Mouse (Mus musculus) small intestine, adult 2 months (tissue): ENCODE data around the gene Vcl. TPM values are rescaled to one million over a fixed set of nuclear protein-coding genes. Genes with fewer than 3 reads are reported as not detected.

Source experiments
- H3K27ac ChIP-seq: fragments of 200-500 bp; 2 replicates; pipeline ENCODE4 v1.5.1; 2012; ENCODE audit warnings: low read depth, low read length, control low read depth, inconsistent platforms; ENCODE audit not compliant: insufficient read depth
- H3K27me3 ChIP-seq: fragments of 200-500 bp; 2 replicates; pipeline ENCODE4 v1.6.1; 2012; ENCODE audit warnings: mild to moderate bottlenecking, moderate library complexity, low read length, inconsistent platforms; ENCODE audit not compliant: control insufficient read depth, insufficient read depth
- H3K36me3 ChIP-seq: fragments of 200-500 bp; 2 replicates; pipeline ENCODE4 v1.6.1; 2012; ENCODE audit warnings: mild to moderate bottlenecking, low read length, control low read depth, inconsistent platforms; ENCODE audit not compliant: control insufficient read depth, insufficient read depth
- H3K4me1 ChIP-seq: fragments of 200-500 bp; 2 replicates; pipeline ENCODE4 v1.6.1; 2012; ENCODE audit warnings: low read length, inconsistent platforms, mixed read lengths; ENCODE audit not compliant: control insufficient read depth, insufficient read depth, insufficient read length
- H3K4me3 ChIP-seq: fragments of 200-500 bp; 2 replicates; pipeline ENCODE4 v1.5.1; 2012; ENCODE audit warnings: low read depth, mild to moderate bottlenecking, control low read depth, inconsistent platforms, low read length, moderate library complexity
- CTCF ChIP-seq: fragments of 200-500 bp; IDR thresholded peaks from 2 replicates; pipeline ENCODE4 v1.5.1; 2012; ENCODE audit warnings: low read depth, mild to moderate bottlenecking, control low read depth, inconsistent platforms, low read length, moderate library complexity, mixed read lengths; ENCODE audit not compliant: insufficient replicate concordance, insufficient read length; ENCODE audit errors: extremely low read depth
- POLR2A ChIP-seq: fragments of 200-500 bp; IDR thresholded peaks from 2 replicates; pipeline ENCODE4 v1.6.1; 2012; ENCODE audit warnings: low read depth, mild to moderate bottlenecking, control low read depth, inconsistent platforms, low read length, moderate library complexity
- WGBS: fragments of 180-500 bp; shearing (Covaris S2); methylation state at CpG from one replicate; pipeline ENCODE4 v1.1.7; 2018; 5-methylcytosine and 5-hydroxymethylcytosine counted together
- polyA plus RNA-seq: library from polyadenylated mRNA; depleted of rRNA; stranded (reverse); fragments of >200 nt; gene quantifications from 2 replicates; pipeline ENCODE4 v1.2.3, GENCODE M21; 2012

The Vcl gene
- polyA plus RNA-seq, 1 experiment: 18.5 TPM

GRCm38 (mm10) chr14:21017871-21018270 is 88.7 kb downstream of the Vcl start:
- 92% methylated on average over 5 of the region's 5 CpGs for WGBS
- Histone ChIP-seq H3K27ac (no peak overlapping the region), H3K27me3 (no peaks in the 10 kb centered on the region), H3K4me3 (no peak overlapping the region), H3K36me3 (peaks cover 46% of the 10 kb centered on the region), H3K4me1 (no peaks in the 10 kb centered on the region)
- TF ChIP-seq CTCF (no peak), POLR2A (no peak)

- no peak overlapping the region for H3K4me3 ChIP-seq
- peaks cover 52% of the 10 kb centered on the region for H3K36me3 ChIP-seq
Measured at GRCm38 (mm10) chr14:21018977-21019376, 89.8 kb downstream of the Vcl start.

GRCm38 (mm10) chr14:21020435-21020834 is 91.2 kb downstream of the Vcl start:
- H3K27ac ChIP-seq: no peak overlapping the region
- H3K27me3 ChIP-seq: no peaks in the 10 kb centered on the region
- TF ChIP-seq CTCF (no peak), POLR2A (no peak)
- peaks cover 54% of the 10 kb centered on the region for H3K36me3 ChIP-seq
- H3K4me3 ChIP-seq: no peak overlapping the region
- H3K4me1 ChIP-seq: no peaks in the 10 kb centered on the region
- WGBS: 96% methylated on average over 8 of the region's 8 CpGs

More at GRCm38 (mm10) chr14:21018977-21019376, 89.8 kb downstream of the Vcl start:
- H3K4me1 ChIP-seq: no peaks in the 10 kb centered on the region
- H3K27ac ChIP-seq: no peak overlapping the region
- TF ChIP-seq CTCF: no peak
- TF ChIP-seq POLR2A: no peak
- 69% methylated on average over 3 of the region's 3 CpGs for WGBS
- H3K27me3 ChIP-seq: no peaks in the 10 kb centered on the region

GRCm38 (mm10) chr14:21027542-21027941 is 98.3 kb downstream of the Vcl start:
- H3K4me1 ChIP-seq: peaks cover 2% of the 10 kb centered on the region; the same call in 1 of the 2 replicates
- peaks cover 61% of the 10 kb centered on the region for H3K36me3 ChIP-seq
- H3K27ac ChIP-seq: no peak overlapping the region
- no peak overlapping the region for H3K4me3 ChIP-seq
- TF ChIP-seq CTCF: no peak
- TF ChIP-seq POLR2A: no peak
- H3K27me3 ChIP-seq: no peaks in the 10 kb centered on the region

GRCm38 (mm10) chr14:21029025-21029659 is 99.9 kb downstream of the Vcl start:
- whole genome bisulfite sequencing: 87% methylated on average over 11 of the region's 11 CpGs
- Histone ChIP-seq H3K4me1 (peaks cover 2% of the 10 kb centered on the region; the same call in 1 of the 2 replicates), H3K4me3 (no peak overlapping the region), H3K27ac (no peak overlapping the region), H3K27me3 (no peaks in the 10 kb centered on the region), H3K36me3 (peaks cover 59% of the 10 kb centered on the region)
- TF ChIP-seq CTCF (no peak), POLR2A (no peak)

GRCm38 (mm10) chr14:21031783-21032511 is 102.7 kb downstream of the Vcl start:
- H3K4me1 ChIP-seq: peaks cover 2% of the 10 kb centered on the region
- 73% methylated on average over 6 of the region's 6 CpGs for WGBS
- H3K4me3 ChIP-seq: no peak overlapping the region
- no peak for TF ChIP-seq CTCF
- no peak for TF ChIP-seq POLR2A
- H3K27me3 ChIP-seq: no peaks in the 10 kb centered on the region
- H3K36me3 ChIP-seq: peaks cover 59% of the 10 kb centered on the region
- H3K27ac ChIP-seq: peak overlapping the region; percentile 63; the same call in 1 of the 2 replicates

GRCm38 (mm10) chr14:21034271-21034670 is 105.1 kb downstream of the Vcl start:
- H3K4me1 ChIP-seq: peaks cover 2% of the 10 kb centered on the region
- no peaks in the 10 kb centered on the region for H3K27me3 ChIP-seq
- no peak overlapping the region for H3K27ac ChIP-seq
- H3K4me3 ChIP-seq: no peak overlapping the region
- H3K36me3 ChIP-seq: peaks cover 57% of the 10 kb centered on the region
- WGBS: 83% methylated on average over 4 of the region's 4 CpGs
- no peak for TF ChIP-seq CTCF
- TF ChIP-seq POLR2A: no peak
